Mouse (Mus musculus): Measurements from ENCODE around the gene Pygo2. TPM values are rescaled to one million over a fixed set of nuclear protein-coding genes. Genes with fewer than 3 reads are reported as not detected.
A peak's percentile ranks its signal among the peaks of the same experiment; 100 is the strongest.

The Pygo2 gene
- polyA plus RNA-seq, 1 experiment from 2014 or later, result 19.4 TPM

DNA sequence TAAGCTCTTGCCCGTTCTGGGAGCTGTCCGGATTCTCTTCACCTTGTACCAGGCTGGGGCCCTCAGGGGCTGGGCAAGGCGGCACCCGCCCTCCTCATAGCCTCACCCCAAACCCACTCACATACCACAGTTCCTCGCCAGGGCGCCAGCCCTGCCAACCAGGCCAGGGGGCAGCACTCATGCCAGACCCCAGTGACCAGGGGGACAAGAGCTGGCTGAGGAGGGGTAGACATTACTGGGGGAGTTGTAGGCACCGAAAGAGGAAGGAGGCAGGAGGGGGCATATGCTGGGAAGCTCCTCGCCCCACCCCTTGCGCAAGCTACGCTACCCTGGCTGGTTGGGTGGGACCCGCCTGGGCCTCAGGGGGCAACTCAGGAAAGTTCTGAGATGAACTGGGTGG is 42.4 kb upstream of the Pygo2 start:
- Histone ChIP-seq H3K36me3 (ENCODE audit: insufficient read depth, low read length) (no peaks in the 10 kb centered on the region), H3K27ac (ENCODE audit: low read length) (peak overlapping the region; percentile 72), H3K27me3 (replicated peaks; ENCODE audit: insufficient read depth, low read length) (no peaks in the 10 kb centered on the region), H3K9me3 (ENCODE audit: low read length) (no peaks in the 10 kb centered on the region), H3K4me2 (replicated peaks; ENCODE audit: low read depth, low read length) (peak overlapping the region; percentile 40), H3K4me3 (ENCODE audit: low read depth, low read length) (no peak overlapping the region), H3K4me1 (ENCODE audit: insufficient read depth, low read depth, low read length) (peaks cover 18% of the 10 kb centered on the region), H3K9ac (replicated peaks; ENCODE audit: low read depth) (no peak overlapping the region)
- peak; percentile 22 for DNase-seq (ENCODE audit: low spot score)
- 61% methylated on average over 9 of the region's 11 CpGs for WGBS
- TF ChIP-seq CTCF (IDR thresholded peaks at IDR 0.05) (peak; percentile 22; the same call in 1 of the 2 replicates), EP300 (IDR thresholded peaks at IDR 0.05) (no peak)
- ATAC-seq, result no peak

GRCm38 (mm10) chr3:89388134-89388881 is 41.7 kb upstream of the Pygo2 start:
- peak overlapping the region; percentile 72; the same call in 1 of the 2 replicates for H3K27ac ChIP-seq (ENCODE audit: low read length)
- 68% methylated on average over 10 of the region's 11 CpGs for WGBS
- TF ChIP-seq EP300 (IDR thresholded peaks at IDR 0.05), result no peak
- TF ChIP-seq CTCF (IDR thresholded peaks at IDR 0.05), result no peak
- no peaks in the 10 kb centered on the region for H3K36me3 ChIP-seq (ENCODE audit: insufficient read depth, low read length)
- H3K4me2 ChIP-seq (replicated peaks; ENCODE audit: low read depth, low read length), result 0 out of 2 replicates have a peak overlapping the region, but pooled peaks have one; percentile 17
- H3K4me3 ChIP-seq (ENCODE audit: low read depth, low read length), result no peak overlapping the region
- peaks cover 18% of the 10 kb centered on the region for H3K4me1 ChIP-seq (ENCODE audit: insufficient read depth, low read depth, low read length)
- ATAC-seq, result no peak
- no peaks in the 10 kb centered on the region for H3K9me3 ChIP-seq (ENCODE audit: low read length)
- H3K27me3 ChIP-seq (replicated peaks; ENCODE audit: insufficient read depth, low read length), result no peaks in the 10 kb centered on the region
- no peak overlapping the region for H3K9ac ChIP-seq (replicated peaks; ENCODE audit: low read depth)
- peak; percentile 67 for DNase-seq (ENCODE audit: low spot score)

DNA sequence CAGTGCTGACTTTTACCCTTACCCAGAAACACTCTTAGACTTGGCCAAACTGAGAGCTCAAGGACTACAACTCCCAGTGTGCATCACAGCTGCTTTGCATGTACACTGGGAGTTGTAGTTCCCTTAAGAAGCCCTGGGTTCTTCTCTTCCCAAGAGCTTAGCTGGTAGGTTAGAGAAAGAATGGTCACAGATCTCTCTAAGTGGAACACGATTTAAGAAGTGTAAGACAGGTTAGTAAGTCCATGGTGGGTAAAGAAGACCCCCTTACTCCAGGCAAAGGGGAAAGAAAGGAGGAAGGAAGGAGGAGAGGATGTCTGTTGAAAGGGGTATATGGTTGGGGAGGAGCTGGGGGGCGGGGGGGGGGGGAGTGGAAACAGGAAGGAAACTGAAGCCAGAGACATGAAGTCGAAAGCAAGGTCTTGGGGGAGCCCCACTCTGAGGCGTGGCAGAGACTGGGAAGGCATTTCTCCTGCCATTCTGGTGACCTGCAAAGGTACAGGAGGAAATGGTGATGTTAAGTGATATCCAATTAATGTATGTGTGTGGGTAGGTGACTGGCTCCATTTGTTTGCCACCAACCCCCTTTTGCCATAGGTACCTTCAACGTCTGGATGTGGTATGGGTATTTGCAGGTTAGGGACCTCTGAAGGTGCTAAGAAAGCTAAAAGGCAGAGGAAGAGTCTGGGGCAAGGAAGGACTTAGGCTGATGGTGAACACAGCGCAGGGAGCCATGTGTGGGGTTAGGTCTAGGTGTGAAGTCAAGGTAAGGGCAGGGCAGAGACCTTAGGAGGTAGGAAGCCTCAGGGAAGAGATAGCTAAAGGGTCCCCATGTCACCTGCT is 40.9 kb upstream of the Pygo2 start:
- H3K27ac ChIP-seq (ENCODE audit: low read length), result no peak overlapping the region; the same call in 1 of the 2 replicates
- DNase-seq (ENCODE audit: low spot score) (peak; percentile 73), ATAC-seq (no peak)

DNA sequence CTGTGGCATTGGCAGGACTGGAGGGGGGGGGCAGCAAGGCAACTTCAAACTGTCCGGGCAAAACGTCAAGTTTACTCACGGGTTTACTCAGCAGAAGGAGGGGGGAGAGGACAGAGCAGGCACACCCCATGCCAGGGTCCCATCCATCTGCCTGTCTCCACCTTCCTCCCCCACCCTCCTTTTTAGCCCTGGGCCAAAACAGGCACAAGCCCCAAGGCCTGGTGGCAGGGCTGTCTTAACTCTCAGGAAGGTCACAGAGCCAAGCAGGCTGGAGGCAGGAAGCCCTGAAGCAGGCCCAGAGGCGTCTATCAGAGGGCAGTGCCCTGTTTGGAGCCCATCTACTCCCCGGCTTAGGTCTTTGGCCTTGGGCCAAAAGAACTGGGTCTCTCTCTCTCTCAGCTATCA is 39.9 kb upstream of the Pygo2 start:
- WGBS, result 18% methylated on average over 5 of the region's 5 CpGs
- no peaks in the 10 kb centered on the region for H3K36me3 ChIP-seq (ENCODE audit: insufficient read depth, low read length)
- ATAC-seq, result no peak
- no peak overlapping the region for H3K4me3 ChIP-seq (ENCODE audit: low read depth, low read length)
- TF ChIP-seq EP300 (IDR thresholded peaks at IDR 0.05), result no peak
- DNase-seq (ENCODE audit: low spot score), result peak; percentile 55
- H3K27me3 ChIP-seq (replicated peaks; ENCODE audit: insufficient read depth, low read length), result no peaks in the 10 kb centered on the region
- peak overlapping the region; percentile 97; the same call in 1 of the 2 replicates for H3K27ac ChIP-seq (ENCODE audit: low read length)
- H3K4me1 ChIP-seq (ENCODE audit: insufficient read depth, low read depth, low read length), result peaks cover 19% of the 10 kb centered on the region
- H3K9ac ChIP-seq (replicated peaks; ENCODE audit: low read depth), result 0 out of 2 replicates have a peak overlapping the region, but pooled peaks have one; percentile 8
- peak overlapping the region; percentile 99 for H3K4me2 ChIP-seq (replicated peaks; ENCODE audit: low read depth, low read length)
- H3K9me3 ChIP-seq (ENCODE audit: low read length), result no peaks in the 10 kb centered on the region

More for the DNA sequence above, 40.9 kb upstream of the Pygo2 start:
- TF ChIP-seq EP300 (IDR thresholded peaks at IDR 0.05) (no peak), CTCF (IDR thresholded peaks at IDR 0.05) (no peak)
- Histone ChIP-seq H3K36me3 (ENCODE audit: insufficient read depth, low read length) (no peaks in the 10 kb centered on the region), H3K9ac (replicated peaks; ENCODE audit: low read depth) (no peak overlapping the region), H3K27me3 (replicated peaks; ENCODE audit: insufficient read depth, low read length) (no peaks in the 10 kb centered on the region), H3K4me2 (replicated peaks; ENCODE audit: low read depth, low read length) (no peak overlapping the region), H3K9me3 (ENCODE audit: low read length) (no peaks in the 10 kb centered on the region), H3K4me3 (ENCODE audit: low read depth, low read length) (no peak overlapping the region), H3K4me1 (ENCODE audit: insufficient read depth, low read depth, low read length) (peaks cover 18% of the 10 kb centered on the region)
- 53% methylated on average over 6 of the region's 6 CpGs for WGBS

DNA sequence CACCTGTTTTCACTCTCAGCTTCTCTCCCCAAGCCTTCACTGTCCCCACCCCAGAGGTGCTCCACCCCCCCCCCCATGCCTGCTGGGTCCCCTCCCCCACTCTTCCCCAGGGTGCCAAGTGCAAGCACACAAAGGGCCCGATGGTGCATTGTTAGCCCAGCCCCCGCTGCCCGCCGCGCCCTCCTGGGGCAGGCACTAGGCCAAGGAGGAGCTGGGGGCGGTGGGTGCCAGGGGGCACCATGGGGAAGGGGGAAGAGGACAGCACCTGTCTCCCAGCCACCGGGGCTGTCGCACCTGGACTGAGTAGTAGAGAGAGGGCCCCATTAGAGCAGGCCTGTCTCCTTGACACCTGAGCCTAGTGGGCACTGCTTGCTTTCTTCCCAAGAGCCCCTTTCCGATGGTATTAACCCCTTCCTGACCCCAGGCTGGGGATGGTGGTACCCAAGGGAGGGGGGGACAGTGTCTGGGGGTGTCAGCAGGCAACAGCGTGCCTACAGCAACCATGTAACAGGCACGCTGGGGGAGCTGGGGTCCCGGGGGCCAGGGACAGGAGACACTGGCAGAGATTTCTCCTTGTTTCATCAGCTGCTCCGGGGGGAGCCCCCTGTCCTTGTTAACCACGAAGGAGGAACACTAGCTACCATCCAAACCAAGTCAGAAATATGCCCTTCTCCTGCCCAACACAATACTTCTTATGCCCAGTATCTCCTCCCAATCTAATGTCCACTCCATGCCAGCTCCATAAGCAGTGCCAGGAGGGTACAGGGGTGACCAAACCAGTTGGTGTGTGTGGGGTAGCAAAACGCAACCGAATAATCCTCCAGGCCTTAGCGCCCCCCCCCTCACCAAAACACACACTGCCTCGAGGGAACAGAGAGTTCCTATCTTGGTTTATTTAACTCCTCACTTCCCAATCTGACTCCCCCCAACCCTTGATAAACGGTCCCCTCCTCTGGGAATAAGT is 39.0 kb upstream of the Pygo2 start:
- Histone ChIP-seq H3K4me1 (ENCODE audit: insufficient read depth, low read depth, low read length) (peaks cover 24% of the 10 kb centered on the region), H3K4me2 (replicated peaks; ENCODE audit: low read depth, low read length) (peak overlapping the region; percentile 99), H3K9ac (replicated peaks; ENCODE audit: low read depth) (peak overlapping the region; percentile 77), H3K27me3 (replicated peaks; ENCODE audit: insufficient read depth, low read length) (no peaks in the 10 kb centered on the region), H3K27ac (ENCODE audit: low read length) (peak overlapping the region; percentile 97), H3K9me3 (ENCODE audit: low read length) (no peaks in the 10 kb centered on the region), H3K4me3 (ENCODE audit: low read depth, low read length) (peak overlapping the region; percentile 78), H3K36me3 (ENCODE audit: insufficient read depth, low read length) (no peaks in the 10 kb centered on the region)
- WGBS, result 13% methylated on average over 19 of the region's 19 CpGs
- DNase-seq (ENCODE audit: low spot score) (peak; percentile 32), ATAC-seq (no peak)
- TF ChIP-seq EP300 (IDR thresholded peaks at IDR 0.05) (no peak), CTCF (IDR thresholded peaks at IDR 0.05) (no peak)
